Mouse (Mus musculus) midbrain, embryonic 13.5 days (tissue): Measurements from ENCODE around the gene Adgrg4. TPM values are rescaled to one million over a fixed set of nuclear protein-coding genes. Genes with fewer than 3 reads are reported as not detected.

ENCODE experiments used
- ATAC-seq: fragments of 200-750 bp; cut with Nextera tagmentation; 2 replicates; pipeline ENCODE4 v1.8.0; 2017; ENCODE audit warnings: mild to moderate bottlenecking, moderate TSS enrichment, moderate library complexity
- H3K27ac ChIP-seq: fragments of 300-500 bp; sonication (generic); 2 replicates; pipeline ENCODE4 v1.5.1; 2015; ENCODE audit warnings: inconsistent platforms, mild to moderate bottlenecking, moderate library complexity
- H3K27me3 ChIP-seq: fragments of 300-500 bp; sonication (generic); 2 replicates; pipeline ENCODE4 v1.6.1; 2015; ENCODE audit warnings: mild to moderate bottlenecking, inconsistent platforms
- H3K36me3 ChIP-seq: fragments of 300-500 bp; sonication (generic); 2 replicates; pipeline ENCODE4 v1.6.1; 2015; ENCODE audit warnings: mild to moderate bottlenecking, inconsistent platforms
- H3K4me1 ChIP-seq: fragments of 300-500 bp; sonication (generic); replicated peaks from 2 replicates; pipeline ENCODE4 v1.6.1; 2015; ENCODE audit warnings: inconsistent platforms
- H3K4me2 ChIP-seq: fragments of 300-500 bp; sonication (generic); replicated peaks from 2 replicates; pipeline ENCODE4 v1.6.1; 2015; ENCODE audit warnings: moderate library complexity, mild to moderate bottlenecking, inconsistent platforms
- H3K4me3 ChIP-seq: fragments of 300-500 bp; sonication (generic); replicated peaks from 2 replicates; pipeline ENCODE4 v1.5.1; 2015; ENCODE audit warnings: mild to moderate bottlenecking, inconsistent platforms
- H3K9ac ChIP-seq: fragments of 300-500 bp; sonication (generic); replicated peaks from 2 replicates; pipeline ENCODE4 v1.6.1; 2015; ENCODE audit warnings: mild to moderate bottlenecking, inconsistent platforms
- H3K9me3 ChIP-seq: fragments of 300-500 bp; sonication (generic); 2 replicates; pipeline ENCODE4 v1.6.1; 2016; ENCODE audit warnings: mild to moderate bottlenecking, inconsistent platforms
- WGBS: fragments of 180-500 bp; shearing (Covaris S2); methylation state at CpG from one replicate; pipeline ENCODE4 v1.1.7; 2015; 5-methylcytosine and 5-hydroxymethylcytosine counted together
- polyA plus RNA-seq: library from polyadenylated mRNA; unstranded; fragments of >200 nt; fragmentation: Nextera tagmentation; extraction: Ambion mirVana; gene quantifications from 2 replicates; pipeline ENCODE4 v1.2.1, GENCODE M21; 2015

The Adgrg4 gene
- not detected in 2 replicates for polyA plus RNA-seq

- 82% methylated on average over 2 of the region's 2 CpGs for WGBS
These were observed at the start of gene Adgrg4 for GRCm38 (mm10) chrX:56869863-56870262. Gene Adgrg4 (plus strand): TSS chrX:56870163.

DNA sequence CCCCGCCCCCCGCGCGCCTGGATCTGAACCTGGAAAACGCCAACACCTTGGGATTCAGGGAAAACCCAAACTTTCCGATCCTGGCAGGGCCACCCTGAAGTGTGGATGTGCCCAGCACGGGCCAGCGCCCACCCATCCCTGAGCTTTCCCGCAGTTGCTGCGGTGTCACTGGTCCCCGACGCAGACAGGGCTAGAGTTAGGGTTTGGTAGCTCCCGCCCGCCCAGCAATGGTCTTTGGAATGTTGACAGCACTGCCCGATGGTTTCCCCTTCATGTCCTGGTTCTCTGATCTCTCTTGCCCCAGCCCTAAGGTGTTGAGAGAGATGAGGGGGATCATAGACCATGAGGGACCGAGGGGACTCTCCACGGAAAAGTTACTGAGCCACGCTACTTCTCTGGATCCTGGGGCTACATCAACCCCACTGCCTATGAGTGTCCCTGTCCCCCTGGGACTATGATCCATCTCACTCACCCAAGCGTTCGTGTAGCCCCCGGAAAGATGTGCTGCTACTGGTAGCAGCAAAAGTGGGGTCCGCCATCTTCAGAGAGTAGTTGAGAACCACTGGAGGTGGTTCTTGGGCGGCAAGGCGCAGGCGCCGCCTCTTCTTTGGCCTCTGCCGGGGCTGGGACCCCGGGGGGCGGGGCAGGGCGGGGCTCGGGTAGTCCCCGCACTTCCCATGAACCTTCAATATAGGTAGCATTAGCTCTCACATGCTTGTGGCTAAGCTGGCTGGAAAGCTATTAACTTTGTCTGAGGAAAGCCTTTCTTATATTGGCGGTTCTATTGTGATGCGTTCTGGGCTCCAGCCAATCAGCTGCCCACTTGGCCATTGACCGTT is 48.0 kb upstream of the Adgrg4 start, which contains the start of gene Map7d3:
Map7d3 (minus strand) TSS at position 562 of the 839 bp plus-strand sequence.
- no peaks in the 10 kb centered on the region for H3K27me3 ChIP-seq
- 19% methylated on average over 35 of the region's 35 CpGs for WGBS
- no peaks in the 10 kb centered on the region for H3K9me3 ChIP-seq
- H3K9ac ChIP-seq: no peak within 1 kb of the TSS
- peak; percentile 83 for ATAC-seq
- H3K36me3 ChIP-seq: no peaks in the 10 kb centered on the region
- peak within 1 kb of the TSS; percentile 42 for H3K4me3 ChIP-seq
- H3K4me1 ChIP-seq: no peaks in the 10 kb centered on the region
- H3K4me2 ChIP-seq: peak within 1 kb of the TSS; percentile 68
- no peak within 1 kb of the TSS for H3K27ac ChIP-seq

More at GRCm38 (mm10) chrX:56869863-56870262, at the start of gene Adgrg4:
- Histone ChIP-seq H3K27me3 (no peaks in the 10 kb centered on the region), H3K27ac (no peak within 1 kb of the TSS), H3K4me2 (no peak within 1 kb of the TSS), H3K36me3 (no peaks in the 10 kb centered on the region), H3K9ac (no peak within 1 kb of the TSS), H3K9me3 (no peaks in the 10 kb centered on the region), H3K4me1 (no peaks in the 10 kb centered on the region), H3K4me3 (no peak within 1 kb of the TSS)
- ATAC-seq: no peak

- H3K4me2 ChIP-seq: no peak overlapping the region
- H3K9me3 ChIP-seq: no peaks in the 10 kb centered on the region
- no peak overlapping the region for H3K4me3 ChIP-seq
- H3K27ac ChIP-seq: no peak overlapping the region
- H3K27me3 ChIP-seq: no peaks in the 10 kb centered on the region
- no peak for ATAC-seq
- 79% methylated on average over 6 of the region's 6 CpGs for WGBS
- H3K36me3 ChIP-seq: no peaks in the 10 kb centered on the region
- no peak overlapping the region for H3K9ac ChIP-seq
- no peaks in the 10 kb centered on the region for H3K4me1 ChIP-seq
These were observed 42.5 kb upstream of the Adgrg4 start for GRCm38 (mm10) chrX:56827492-56827891.

DNA sequence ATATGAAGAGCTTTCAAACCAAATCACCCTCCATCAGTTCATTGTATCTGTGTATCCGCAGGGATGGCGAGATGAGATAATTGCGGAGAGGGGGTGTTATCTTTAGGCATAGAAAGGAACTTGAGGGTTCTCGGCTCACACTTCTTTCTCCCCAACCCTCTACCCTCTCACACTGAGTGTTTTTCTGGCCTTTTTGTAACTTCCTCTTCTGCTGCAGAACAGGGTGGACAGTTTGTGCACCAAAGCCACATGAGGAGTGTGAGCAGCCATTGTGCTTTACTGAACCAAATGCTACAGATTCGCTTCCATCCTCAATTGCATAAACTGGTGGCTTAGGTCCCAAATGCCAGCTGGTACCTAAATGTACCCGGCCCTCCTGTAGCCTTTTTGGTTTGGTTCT is 34.1 kb upstream of the Adgrg4 start:
- no peak overlapping the region for H3K9ac ChIP-seq
- H3K4me3 ChIP-seq: no peak overlapping the region
- ATAC-seq: no peak
- no peaks in the 10 kb centered on the region for H3K4me1 ChIP-seq
- H3K36me3 ChIP-seq: no peaks in the 10 kb centered on the region
- no peak overlapping the region for H3K4me2 ChIP-seq
- no peaks in the 10 kb centered on the region for H3K9me3 ChIP-seq
- H3K27me3 ChIP-seq: no peaks in the 10 kb centered on the region
- WGBS: 89% methylated on average over 6 of the region's 6 CpGs
- no peak overlapping the region for H3K27ac ChIP-seq

DNA sequence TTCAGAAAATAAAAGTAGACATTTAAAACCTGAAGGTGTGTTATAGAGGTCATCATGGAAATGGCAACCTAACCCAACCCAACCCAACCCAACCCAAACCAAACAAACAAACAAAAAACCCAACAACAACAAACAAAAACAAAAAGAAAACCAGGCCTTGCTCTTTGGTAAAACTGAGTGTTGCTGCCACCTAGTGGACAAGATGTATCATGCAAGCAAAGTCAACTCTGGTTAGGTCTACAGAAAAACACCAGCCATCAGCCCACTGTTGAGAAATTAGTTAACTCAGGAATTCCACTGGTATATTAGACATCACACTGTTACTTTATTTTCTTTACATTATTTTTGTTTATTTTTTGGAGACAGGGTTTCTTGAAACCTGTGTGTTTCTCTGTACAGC is 30.6 kb upstream of the Adgrg4 start:
- H3K36me3 ChIP-seq: no peaks in the 10 kb centered on the region
- no peaks in the 10 kb centered on the region for H3K4me1 ChIP-seq
- ATAC-seq: no peak
- H3K9ac ChIP-seq: no peak overlapping the region
- no peak overlapping the region for H3K27ac ChIP-seq
- H3K9me3 ChIP-seq: no peaks in the 10 kb centered on the region
- no peak overlapping the region for H3K4me2 ChIP-seq
- H3K4me3 ChIP-seq: no peak overlapping the region
- no peaks in the 10 kb centered on the region for H3K27me3 ChIP-seq

- no peak overlapping the region for H3K4me2 ChIP-seq
- H3K36me3 ChIP-seq: no peaks in the 10 kb centered on the region
- no peak overlapping the region for H3K27ac ChIP-seq
- no peak overlapping the region for H3K4me3 ChIP-seq
- no peaks in the 10 kb centered on the region for H3K27me3 ChIP-seq
- no peak for ATAC-seq
- H3K4me1 ChIP-seq: no peaks in the 10 kb centered on the region
- WGBS: 73% methylated on average over 5 of the region's 5 CpGs
- H3K9ac ChIP-seq: no peak overlapping the region
- no peaks in the 10 kb centered on the region for H3K9me3 ChIP-seq
These were observed 28.7 kb upstream of the Adgrg4 start for GRCm38 (mm10) chrX:56841255-56841654.

GRCm38 (mm10) chrX:57012891-57013290 is 142.9 kb downstream of the Adgrg4 start:
- H3K27ac ChIP-seq: no peak overlapping the region
- no peak for ATAC-seq
- no peaks in the 10 kb centered on the region for H3K9me3 ChIP-seq
- no peaks in the 10 kb centered on the region for H3K36me3 ChIP-seq
- no peaks in the 10 kb centered on the region for H3K27me3 ChIP-seq
- H3K4me1 ChIP-seq: no peaks in the 10 kb centered on the region
- 75% methylated on average over 2 of the region's 2 CpGs for WGBS
- no peak overlapping the region for H3K9ac ChIP-seq
- no peak overlapping the region for H3K4me3 ChIP-seq
- H3K4me2 ChIP-seq: no peak overlapping the region

- Histone ChIP-seq H3K4me1 (no peaks in the 10 kb centered on the region), H3K4me3 (no peak within 1 kb of the TSS), H3K4me2 (no peak within 1 kb of the TSS), H3K9ac (no peak within 1 kb of the TSS), H3K9me3 (no peaks in the 10 kb centered on the region), H3K27me3 (no peaks in the 10 kb centered on the region), H3K27ac (no peak within 1 kb of the TSS), H3K36me3 (no peaks in the 10 kb centered on the region)
- 77% methylated on average over 5 of the region's 5 CpGs for WGBS
- ATAC-seq: no peak
These were observed 172.8 kb downstream of the Adgrg4 start, which contains the start of gene Brs3 for GRCm38 (mm10) chrX:57042774-57043173. Gene Brs3 (plus strand): TSS chrX:57043074.

DNA sequence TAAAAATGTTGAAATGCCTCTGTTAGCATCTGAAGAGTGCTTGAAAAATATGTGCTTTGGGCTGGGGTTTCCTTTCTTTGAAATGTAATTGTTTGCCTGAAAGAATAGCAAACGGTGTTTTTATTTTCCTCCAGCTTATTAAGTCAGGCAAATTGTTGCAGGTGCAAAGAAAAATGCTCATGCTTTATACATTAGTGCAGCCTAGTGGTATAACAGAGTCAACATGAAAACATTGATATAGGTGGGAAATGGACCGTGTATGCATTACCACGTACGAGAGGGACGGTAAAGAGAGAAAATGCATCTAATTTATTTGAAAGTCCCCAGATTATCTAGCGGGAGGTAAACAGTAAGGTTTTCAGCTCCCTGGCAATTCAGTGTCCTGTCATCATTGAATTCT is 173.9 kb downstream of the Adgrg4 start:
- no peaks in the 10 kb centered on the region for H3K36me3 ChIP-seq
- no peak overlapping the region for H3K4me2 ChIP-seq
- no peaks in the 10 kb centered on the region for H3K27me3 ChIP-seq
- H3K9me3 ChIP-seq: no peaks in the 10 kb centered on the region
- no peak overlapping the region for H3K9ac ChIP-seq
- WGBS: 76% methylated on average over 6 of the region's 6 CpGs
- no peak for ATAC-seq
- H3K4me3 ChIP-seq: no peak overlapping the region
- no peaks in the 10 kb centered on the region for H3K4me1 ChIP-seq
- no peak overlapping the region for H3K27ac ChIP-seq

Other genes with a start within 250 kb of the Adgrg4 start
- gene Fhl1, start 138.4 kb upstream of the Adgrg4 start, polyA plus RNA-seq: 108 and 113 TPM in 2 replicates
- 0.86 and 1.1 TPM in 2 replicates for gene Map7d3, start 47.8 kb upstream of the Adgrg4 start, polyA plus RNA-seq
- gene Brs3, start 172.9 kb downstream of the Adgrg4 start, polyA plus RNA-seq: 0.07 TPM in 1 of 2 replicates, not detected in the other
- 96.2 and 105 TPM in 2 replicates for gene Htatsf1, start 183.4 kb downstream of the Adgrg4 start, polyA plus RNA-seq
- not detected in 2 replicates for gene Vgll1, start 217.9 kb downstream of the Adgrg4 start, polyA plus RNA-seq